Mouse (Mus musculus): Measurements from ENCODE around the gene Nacc2.

Gene Nacc2

GRCm38 (mm10) chr2:26099851-26100250, 23.2 kb downstream of the Nacc2 start:
- DNase-seq (ENCODE audit: low read depth in 2 of 2, low spot score in 2 of 2) = no peak

- DNase-seq (ENCODE audit: low read depth in 2 of 2, low spot score in 2 of 2) = no peak
These were observed 23.8 kb downstream of the Nacc2 start for GRCm38 (mm10) chr2:26099260-26099659.

GRCm38 (mm10) chr2:26093897-26094296, 29.1 kb downstream of the Nacc2 start:
- no peak for DNase-seq (ENCODE audit: low read depth in 2 of 2, low spot score in 2 of 2)

- no peak for DNase-seq (ENCODE audit: low read depth in 2 of 2, low spot score in 2 of 2)
These were observed 31.1 kb downstream of the Nacc2 start for GRCm38 (mm10) chr2:26091771-26092393.

GRCm38 (mm10) chr2:26090876-26091770, 31.9 kb downstream of the Nacc2 start:
- DNase-seq (ENCODE audit: low read depth in 2 of 2, low spot score in 2 of 2) = no peak

GRCm38 (mm10) chr2:26089005-26089404, 34.0 kb downstream of the Nacc2 start:
- no peak for DNase-seq (ENCODE audit: low read depth in 2 of 2, low spot score in 2 of 2)

- DNase-seq (ENCODE audit: low read depth in 2 of 2, low spot score in 2 of 2) = no peak
These were observed 36.0 kb downstream of the Nacc2 start for GRCm38 (mm10) chr2:26086926-26087600.

- DNase-seq (ENCODE audit: low read depth in 2 of 2, low spot score in 2 of 2) = no peak
These were observed 36.5 kb downstream of the Nacc2 start for GRCm38 (mm10) chr2:26086505-26086904.

- no peak for DNase-seq (ENCODE audit: low read depth in 2 of 2, low spot score in 2 of 2)
These were observed 40.1 kb downstream of the Nacc2 start for GRCm38 (mm10) chr2:26082883-26083282.

- no peak for DNase-seq (ENCODE audit: low read depth in 2 of 2, low spot score in 2 of 2)
These were observed 42.2 kb downstream of the Nacc2 start for GRCm38 (mm10) chr2:26080830-26081229.

- no peak for DNase-seq (ENCODE audit: low read depth in 2 of 2, low spot score in 2 of 2)
These were observed 43.6 kb downstream of the Nacc2 start for GRCm38 (mm10) chr2:26079409-26079808.

- DNase-seq (ENCODE audit: low read depth in 2 of 2, low spot score in 2 of 2) = no peak
These were observed 46.0 kb downstream of the Nacc2 start for GRCm38 (mm10) chr2:26077068-26077467.

GRCm38 (mm10) chr2:26076121-26076520, 46.9 kb downstream of the Nacc2 start:
- no peak for DNase-seq (ENCODE audit: low read depth in 2 of 2, low spot score in 2 of 2)

- no peak for DNase-seq (ENCODE audit: low read depth in 2 of 2, low spot score in 2 of 2)
These were observed 48.5 kb downstream of the Nacc2 start for GRCm38 (mm10) chr2:26074551-26074950.

- DNase-seq (ENCODE audit: low read depth in 2 of 2, low spot score in 2 of 2) = no peak
These were observed 54.4 kb downstream of the Nacc2 start for GRCm38 (mm10) chr2:26068592-26068991.

- no peak for DNase-seq (ENCODE audit: low read depth in 2 of 2, low spot score in 2 of 2)
These were observed 54.8 kb downstream of the Nacc2 start for GRCm38 (mm10) chr2:26068175-26068574.

- no peak for DNase-seq (ENCODE audit: low read depth in 2 of 2, low spot score in 2 of 2)
These were observed 56.5 kb downstream of the Nacc2 start for GRCm38 (mm10) chr2:26066527-26066926.

- no peak for DNase-seq (ENCODE audit: low read depth in 2 of 2, low spot score in 2 of 2)
These were observed 60.1 kb downstream of the Nacc2 start for GRCm38 (mm10) chr2:26062742-26063427.

GRCm38 (mm10) chr2:26062241-26062640, 60.8 kb downstream of the Nacc2 start:
- DNase-seq (ENCODE audit: low read depth in 2 of 2, low spot score in 2 of 2) = no peak

- DNase-seq (ENCODE audit: low read depth in 2 of 2, low spot score in 2 of 2) = no peak
These were observed 61.9 kb downstream of the Nacc2 start for GRCm38 (mm10) chr2:26061018-26061666.

- DNase-seq (ENCODE audit: low read depth in 2 of 2, low spot score in 2 of 2) = no peak
These were observed 66.0 kb downstream of the Nacc2 start for GRCm38 (mm10) chr2:26057053-26057452.
